Mouse (Mus musculus): Measurements from ENCODE around the gene Trpm4. TPM values are rescaled to one million over a fixed set of nuclear protein-coding genes. Genes with fewer than 3 reads are reported as not detected.

Gene Trpm4
- polyA plus RNA-seq, 1 experiment from 2014 or later = 8.2 TPM

DNA sequence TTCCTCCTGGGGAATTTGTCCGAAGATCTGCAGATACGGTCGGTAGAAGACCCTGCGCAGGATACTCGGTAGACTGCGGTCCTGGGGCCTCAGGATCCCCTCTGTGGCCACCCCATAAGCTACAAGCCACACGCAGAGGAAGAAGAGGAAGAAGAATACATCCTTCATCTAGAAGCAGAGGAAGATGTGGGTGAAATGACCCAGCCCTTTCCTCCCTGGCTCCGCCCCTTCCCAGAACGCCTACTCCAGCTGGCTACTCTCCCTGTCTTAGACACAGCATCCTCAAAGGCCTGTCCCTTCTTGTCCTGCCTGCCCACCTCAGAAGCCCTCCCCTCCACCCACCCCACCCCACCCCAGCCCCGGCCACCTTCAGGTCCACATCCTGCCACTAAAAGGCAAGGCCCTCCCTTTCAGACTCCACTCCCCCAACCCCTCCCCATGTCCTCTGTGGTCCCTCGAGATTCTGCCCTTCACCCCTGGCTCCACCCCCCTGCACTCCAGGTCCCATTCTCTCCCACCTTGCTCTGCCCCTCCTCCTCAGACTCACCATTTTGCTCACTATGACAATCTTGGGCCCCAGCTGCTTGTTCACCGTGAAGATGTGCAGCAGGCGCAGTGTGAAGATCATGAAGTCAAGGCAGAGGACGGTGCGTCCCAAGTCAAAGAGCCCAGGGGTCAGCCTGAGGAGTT lies 24.9 kb downstream of the Trpm4 start:
- Histone ChIP-seq H3K27me3 (peaks cover 14% of the 10 kb centered on the region; the same call in 1 of the 2 replicates), H3K27ac (replicated peaks) (no peak overlapping the region), H3K36me3 (no peaks in the 10 kb centered on the region), H3K4me2 (replicated peaks) (no peak overlapping the region), H3K4me3 (no peak overlapping the region), H3K9me3 (no peaks in the 10 kb centered on the region), H3K9ac (replicated peaks) (no peak overlapping the region), H3K4me1 (peaks cover 26% of the 10 kb centered on the region; the same call in 1 of the 2 replicates)
- 71% methylated on average over 15 of the region's 15 CpGs for WGBS
- ATAC-seq (ENCODE audit: low FRiP score, low read depth) = no peak

DNA sequence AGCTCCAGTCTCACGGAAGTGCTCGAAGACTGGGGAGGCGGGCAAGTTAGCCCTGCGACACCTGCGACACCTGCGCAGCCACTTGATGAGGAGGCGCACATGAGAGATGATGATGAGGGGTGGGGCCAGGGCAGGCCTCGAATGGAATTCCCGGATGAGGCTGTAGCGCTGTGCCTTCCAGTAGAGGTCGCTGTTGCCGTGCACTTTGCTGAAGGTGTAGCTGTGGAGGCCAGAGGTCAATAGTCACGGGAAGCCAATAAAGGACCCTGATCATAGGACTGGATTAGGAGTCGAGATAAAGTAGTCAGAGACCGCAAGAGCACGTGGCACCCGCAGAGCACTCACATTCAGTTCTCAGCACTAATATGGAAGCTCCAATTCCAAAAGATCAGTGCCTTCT lies 28.3 kb downstream of the Trpm4 start:
- peaks cover 15% of the 10 kb centered on the region; the same call in 1 of the 2 replicates for H3K27me3 ChIP-seq
- no peaks in the 10 kb centered on the region for H3K9me3 ChIP-seq
- peaks cover 18% of the 10 kb centered on the region; the same call in 1 of the 2 replicates for H3K4me1 ChIP-seq
- H3K36me3 ChIP-seq = no peaks in the 10 kb centered on the region
- peak overlapping the region; percentile 31 for H3K4me3 ChIP-seq
- H3K9ac ChIP-seq (replicated peaks) = peak overlapping the region; percentile 31; the same call in 1 of the 2 replicates
- ATAC-seq (ENCODE audit: low FRiP score, low read depth) = peak; percentile 61
- no peak overlapping the region for H3K27ac ChIP-seq (replicated peaks)
- peak overlapping the region; percentile 51 for H3K4me2 ChIP-seq (replicated peaks)
- WGBS = 4% methylated on average over 17 of the region's 17 CpGs

DNA sequence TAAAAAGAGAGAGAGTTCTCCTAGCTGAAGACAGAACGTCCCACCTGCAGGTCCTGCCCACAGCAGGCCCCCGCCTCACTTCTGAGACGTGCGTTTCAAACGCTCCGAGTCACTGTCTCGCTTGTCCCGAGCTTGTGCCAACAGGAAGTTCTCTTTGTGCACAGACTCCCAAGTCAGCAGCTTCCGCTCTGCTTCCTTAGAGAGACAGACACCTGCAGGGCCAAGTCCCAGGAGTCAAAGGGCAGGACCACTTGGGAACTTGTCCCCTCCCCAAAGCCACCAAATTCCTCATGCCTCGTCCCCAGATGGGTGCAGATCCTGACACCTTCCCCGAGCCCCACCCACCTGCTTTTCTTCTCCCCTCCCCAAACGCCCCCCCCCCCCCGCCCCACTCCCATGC lies 28.7 kb downstream of the Trpm4 start:
- peak overlapping the region; percentile 51 for H3K4me2 ChIP-seq (replicated peaks)
- no peaks in the 10 kb centered on the region for H3K36me3 ChIP-seq
- 14% methylated on average over 12 of the region's 13 CpGs for WGBS
- H3K4me1 ChIP-seq = peaks cover 18% of the 10 kb centered on the region; the same call in 1 of the 2 replicates
- H3K9ac ChIP-seq (replicated peaks) = peak overlapping the region; percentile 31
- peaks cover 15% of the 10 kb centered on the region; the same call in 1 of the 2 replicates for H3K27me3 ChIP-seq
- ATAC-seq (ENCODE audit: low FRiP score, low read depth) = 0 out of 2 replicates have a peak, but pooled peaks have one; percentile 8
- peak overlapping the region; percentile 31 for H3K4me3 ChIP-seq
- no peak overlapping the region for H3K27ac ChIP-seq (replicated peaks)
- no peaks in the 10 kb centered on the region for H3K9me3 ChIP-seq

DNA sequence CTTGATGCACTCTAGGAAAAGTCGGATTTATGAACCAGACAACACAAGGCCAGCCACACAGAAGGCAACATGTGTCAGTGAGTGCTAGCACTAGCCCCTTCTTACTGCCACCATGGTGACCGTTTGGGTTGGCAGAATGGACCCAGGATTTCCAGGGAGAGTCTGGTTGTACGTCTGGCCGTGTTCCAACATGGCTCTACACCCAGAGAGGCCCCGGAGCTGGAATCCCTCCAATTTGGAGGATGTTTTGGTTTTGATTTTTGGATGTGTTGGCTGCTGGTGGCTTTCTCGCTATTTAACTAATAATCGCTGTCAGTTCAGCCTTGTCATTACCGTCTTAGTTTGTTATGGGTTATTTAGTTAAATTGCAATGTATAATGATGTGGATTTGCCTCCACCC lies 31.0 kb downstream of the Trpm4 start:
- Histone ChIP-seq H3K9ac (replicated peaks) (no peak overlapping the region), H3K4me1 (peaks cover 13% of the 10 kb centered on the region; the same call in 1 of the 2 replicates), H3K4me3 (no peak overlapping the region), H3K27ac (replicated peaks) (no peak overlapping the region), H3K9me3 (no peaks in the 10 kb centered on the region), H3K36me3 (no peaks in the 10 kb centered on the region), H3K4me2 (replicated peaks) (no peak overlapping the region), H3K27me3 (peaks cover 15% of the 10 kb centered on the region; the same call in 1 of the 2 replicates)
- ATAC-seq (ENCODE audit: low FRiP score, low read depth) = no peak
- 81% methylated on average over 8 of the region's 8 CpGs for WGBS

DNA sequence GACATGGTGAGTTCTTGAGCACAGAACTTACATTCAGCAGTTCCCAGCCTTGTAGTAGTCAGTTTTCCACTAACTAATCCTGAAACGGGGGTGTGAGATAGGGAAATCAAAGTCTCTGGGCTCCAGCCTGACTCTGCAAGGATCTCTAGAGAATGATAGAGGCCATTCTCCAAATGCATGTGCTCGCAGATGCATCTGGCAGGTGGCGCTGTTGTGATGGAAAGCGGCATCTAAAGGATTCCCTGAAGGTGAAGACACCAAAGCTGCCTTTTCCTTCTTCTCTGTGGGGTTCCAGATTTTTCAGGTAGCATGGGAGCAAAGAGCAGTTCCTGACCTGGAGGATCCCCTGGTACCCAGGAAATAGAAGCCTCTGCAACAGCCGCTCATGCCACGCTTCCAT lies 33.3 kb downstream of the Trpm4 start:
- Histone ChIP-seq H3K27ac (replicated peaks) (no peak overlapping the region), H3K4me1 (peaks cover 13% of the 10 kb centered on the region; the same call in 1 of the 2 replicates), H3K27me3 (peaks cover 15% of the 10 kb centered on the region; the same call in 1 of the 2 replicates), H3K9me3 (no peaks in the 10 kb centered on the region), H3K9ac (replicated peaks) (no peak overlapping the region), H3K4me3 (no peak overlapping the region), H3K36me3 (no peaks in the 10 kb centered on the region), H3K4me2 (replicated peaks) (no peak overlapping the region)
- ATAC-seq (ENCODE audit: low FRiP score, low read depth) = no peak
- WGBS = 10% methylated on average over 6 of the region's 6 CpGs

DNA sequence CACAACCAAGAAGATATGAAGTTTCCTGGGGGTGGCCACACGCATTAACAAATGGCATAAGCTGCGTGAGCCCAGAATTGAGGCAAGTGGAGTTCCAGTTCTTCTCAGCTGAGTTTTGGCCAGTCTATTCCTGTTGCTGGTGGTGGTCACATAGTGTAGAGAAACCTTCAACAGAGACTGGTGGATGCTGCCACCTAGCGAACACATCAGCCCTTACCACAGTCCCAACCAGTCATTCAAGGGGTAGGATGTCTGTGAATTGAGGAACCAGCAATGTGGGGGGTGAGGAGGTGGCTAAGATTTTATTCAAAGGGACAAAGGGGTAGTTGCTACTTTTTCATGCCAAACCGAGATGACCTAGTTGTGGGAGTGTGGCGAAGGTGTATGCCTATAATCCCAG lies 33.8 kb downstream of the Trpm4 start:
- H3K9me3 ChIP-seq = no peaks in the 10 kb centered on the region
- ATAC-seq (ENCODE audit: low FRiP score, low read depth) = no peak
- no peak overlapping the region for H3K4me3 ChIP-seq
- peaks cover 8% of the 10 kb centered on the region; the same call in 1 of the 2 replicates for H3K4me1 ChIP-seq
- no peak overlapping the region for H3K4me2 ChIP-seq (replicated peaks)
- H3K9ac ChIP-seq (replicated peaks) = no peak overlapping the region
- peaks cover 11% of the 10 kb centered on the region; the same call in 1 of the 2 replicates for H3K27me3 ChIP-seq
- no peak overlapping the region for H3K27ac ChIP-seq (replicated peaks)
- WGBS = 16% methylated on average over 5 of the region's 5 CpGs
- H3K36me3 ChIP-seq = no peaks in the 10 kb centered on the region

DNA sequence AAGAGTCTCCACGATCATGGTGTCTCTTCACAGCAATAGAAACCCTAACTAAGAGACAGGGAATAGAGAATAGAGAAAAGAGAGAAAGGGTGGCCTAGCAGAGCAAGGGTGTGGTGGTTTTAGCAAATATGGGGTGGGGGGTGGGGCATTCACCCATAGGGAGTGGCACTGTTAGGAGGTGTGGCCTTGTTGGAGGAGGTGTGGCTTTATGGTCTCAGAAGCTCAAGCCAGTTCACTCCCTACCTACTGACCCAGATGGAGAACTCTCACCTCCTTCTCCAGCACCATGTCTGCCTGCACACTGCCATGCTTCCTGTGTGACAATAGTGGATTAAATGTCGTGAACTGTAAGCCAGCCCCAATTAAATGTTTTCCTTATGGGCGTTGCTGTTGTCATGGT lies 36.0 kb downstream of the Trpm4 start:
- Histone ChIP-seq H3K9ac (replicated peaks) (no peak overlapping the region), H3K27me3 (no peaks in the 10 kb centered on the region), H3K36me3 (no peaks in the 10 kb centered on the region), H3K4me2 (replicated peaks) (no peak overlapping the region), H3K4me3 (no peak overlapping the region), H3K4me1 (no peaks in the 10 kb centered on the region), H3K27ac (replicated peaks) (no peak overlapping the region), H3K9me3 (no peaks in the 10 kb centered on the region)
- 67% methylated on average over 3 of the region's 3 CpGs for WGBS
- ATAC-seq (ENCODE audit: low FRiP score, low read depth) = no peak

DNA sequence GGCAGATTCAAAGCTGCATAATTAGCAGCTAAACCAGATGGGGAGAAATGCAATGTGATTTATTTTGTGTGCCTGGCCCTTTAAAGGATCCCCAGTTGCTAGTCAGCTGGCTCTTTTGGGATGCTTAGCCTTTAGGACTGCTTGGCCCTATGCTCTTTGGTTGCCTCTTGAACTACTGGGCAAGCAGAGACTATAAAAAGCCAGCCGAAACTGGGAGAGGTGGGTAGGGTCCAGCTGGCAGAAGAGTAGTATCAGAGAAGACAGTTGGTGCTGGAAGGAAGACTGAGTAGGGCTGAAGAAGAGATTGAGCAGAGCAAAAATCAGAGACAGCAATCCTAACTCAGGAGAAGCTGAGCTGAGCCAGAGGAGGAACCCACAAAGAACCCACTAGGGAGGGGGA lies 37.0 kb downstream of the Trpm4 start:
- 88% methylated on average over 1 of the region's 1 CpGs for WGBS
- Histone ChIP-seq H3K4me3 (no peak overlapping the region), H3K27me3 (no peaks in the 10 kb centered on the region), H3K27ac (replicated peaks) (no peak overlapping the region), H3K4me1 (no peaks in the 10 kb centered on the region), H3K9ac (replicated peaks) (no peak overlapping the region), H3K9me3 (no peaks in the 10 kb centered on the region), H3K36me3 (no peaks in the 10 kb centered on the region), H3K4me2 (replicated peaks) (no peak overlapping the region)
- ATAC-seq (ENCODE audit: low FRiP score, low read depth) = no peak

DNA sequence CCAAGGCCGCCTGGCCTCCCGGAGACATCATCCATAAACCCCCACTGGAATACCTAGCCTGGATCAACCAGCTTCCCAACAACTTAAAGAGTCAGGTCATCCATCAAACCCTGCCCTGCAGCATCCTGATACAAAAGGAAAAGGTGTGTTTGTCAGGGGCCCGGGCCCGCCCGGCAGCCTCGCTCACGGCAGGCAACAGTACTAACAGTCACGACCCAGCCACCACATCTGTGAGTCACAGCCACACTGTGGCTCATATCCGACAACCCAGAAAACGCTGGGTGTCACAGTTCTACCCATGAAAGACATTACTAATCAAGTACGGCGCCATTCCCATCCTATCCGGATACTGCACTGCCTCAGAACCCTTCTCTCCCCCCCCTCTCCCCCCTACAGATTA lies 47.1 kb downstream of the Trpm4 start:
- Histone ChIP-seq H3K27ac (replicated peaks) (no peak overlapping the region), H3K4me2 (replicated peaks) (no peak overlapping the region)
- WGBS = 89% methylated on average over 13 of the region's 13 CpGs

DNA sequence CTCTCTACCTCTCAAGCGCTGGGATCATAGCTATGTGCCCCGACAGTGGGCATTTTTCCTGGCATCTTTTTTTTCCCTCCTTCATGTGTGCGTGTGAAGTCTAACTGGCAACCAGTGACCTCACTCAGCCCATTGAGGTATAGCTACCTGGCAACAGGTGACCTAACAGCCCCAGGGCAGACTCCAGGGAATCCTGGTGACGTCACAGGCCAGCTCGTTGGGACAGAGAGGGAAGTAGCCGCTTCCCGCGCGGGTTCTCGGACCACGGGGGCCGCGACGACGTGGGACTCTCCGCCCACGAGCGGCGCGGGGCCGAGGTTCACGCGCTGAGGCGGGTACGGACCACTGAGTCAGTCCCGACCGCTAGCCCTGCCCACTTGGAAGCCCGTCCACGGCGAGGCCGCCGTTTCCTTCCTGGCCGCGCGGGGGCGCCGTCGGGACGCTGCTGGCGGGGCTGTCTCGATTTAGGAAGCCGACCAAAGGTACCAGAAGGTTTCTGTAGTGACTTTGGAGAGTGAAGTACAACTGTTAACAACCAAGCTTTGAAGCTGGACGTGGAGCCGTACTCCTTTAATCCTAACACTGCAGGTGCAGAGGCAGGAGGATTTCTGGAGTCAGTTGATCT lies 56.3 kb downstream of the Trpm4 start, which contains the start of gene Slc6a21:
Gene Slc6a21 (plus strand): TSS at position 378 of the 625 bp plus-strand sequence.
- Histone ChIP-seq H3K27me3 (peaks cover 11% of the 10 kb centered on the region), H3K4me2 (replicated peaks) (peak within 1 kb of the TSS; percentile 58), H3K27ac (replicated peaks) (no peak within 1 kb of the TSS), H3K4me1 (0 out of 2 replicates have a peak, but pooled peaks cover 8% of the 10 kb centered on the region), H3K4me3 (peak within 1 kb of the TSS; percentile 38), H3K36me3 (no peaks in the 10 kb centered on the region), H3K9me3 (no peaks in the 10 kb centered on the region), H3K9ac (replicated peaks) (0 out of 2 replicates have a peak within 1 kb of the TSS, but pooled peaks have one; percentile 24)
- ATAC-seq (ENCODE audit: low FRiP score, low read depth) = no peak
- WGBS = 6% methylated on average over 43 of the region's 44 CpGs

More for the DNA sequence above, 47.1 kb downstream of the Trpm4 start:
- ATAC-seq (ENCODE audit: low FRiP score, low read depth) = no peak
- Histone ChIP-seq H3K9me3 (no peaks in the 10 kb centered on the region), H3K27me3 (peaks cover 8% of the 10 kb centered on the region; the same call in 1 of the 2 replicates), H3K4me1 (no peaks in the 10 kb centered on the region), H3K4me3 (no peak overlapping the region), H3K9ac (replicated peaks) (no peak overlapping the region), H3K36me3 (no peaks in the 10 kb centered on the region)

DNA sequence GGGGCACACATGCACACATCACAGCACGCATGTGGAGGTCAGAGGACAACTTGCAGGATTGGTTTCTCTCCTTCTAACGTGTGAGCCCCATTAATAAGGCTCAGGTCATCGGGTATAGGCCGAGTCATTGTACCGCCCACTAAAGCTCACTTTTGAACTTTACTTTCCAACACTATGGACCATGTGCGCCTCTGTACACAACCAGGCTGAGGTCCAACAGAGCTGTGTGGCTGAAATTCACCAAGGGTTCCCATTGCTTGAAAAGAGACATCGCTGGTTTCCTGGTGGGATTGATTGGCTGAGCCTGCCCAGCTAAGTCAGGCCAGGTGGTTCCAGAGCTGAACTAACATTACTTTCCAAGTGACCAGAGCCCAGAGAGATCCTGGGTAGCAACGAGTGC lies 59.9 kb downstream of the Trpm4 start:
- Histone ChIP-seq H3K4me2 (replicated peaks) (no peak overlapping the region), H3K27ac (replicated peaks) (no peak overlapping the region), H3K9ac (replicated peaks) (no peak overlapping the region), H3K4me3 (no peak overlapping the region), H3K27me3 (peaks cover 11% of the 10 kb centered on the region), H3K9me3 (no peaks in the 10 kb centered on the region), H3K36me3 (no peaks in the 10 kb centered on the region), H3K4me1 (0 out of 2 replicates have a peak, but pooled peaks cover 8% of the 10 kb centered on the region)
- WGBS = 89% methylated on average over 8 of the region's 8 CpGs
- no peak for ATAC-seq (ENCODE audit: low FRiP score, low read depth)

Data from midbrain, embryonic 12.5 days (tissue).